Mouse (Mus musculus) heart, postnatal 14 days (tissue): ENCODE measurements at regions not wholly inside any gene's neighbourhood (a gene's known extent, or its start where the extent isn't known, plus 50 kb on each side); places are given as distances from the start of the nearest gene placed in this dataset.

ENCODE experiments used
- DNase-seq, 2 experiments: peaks; one replicate each; pipeline ENCODE4 v3.0.0; 2021 to 2022
- intact Hi-C: fragments of 180-260 bp; cut with DNase I; formaldehyde crosslinking; loops from one replicate; pipeline ENCODE4 v1.15.1; 2025

DNA sequence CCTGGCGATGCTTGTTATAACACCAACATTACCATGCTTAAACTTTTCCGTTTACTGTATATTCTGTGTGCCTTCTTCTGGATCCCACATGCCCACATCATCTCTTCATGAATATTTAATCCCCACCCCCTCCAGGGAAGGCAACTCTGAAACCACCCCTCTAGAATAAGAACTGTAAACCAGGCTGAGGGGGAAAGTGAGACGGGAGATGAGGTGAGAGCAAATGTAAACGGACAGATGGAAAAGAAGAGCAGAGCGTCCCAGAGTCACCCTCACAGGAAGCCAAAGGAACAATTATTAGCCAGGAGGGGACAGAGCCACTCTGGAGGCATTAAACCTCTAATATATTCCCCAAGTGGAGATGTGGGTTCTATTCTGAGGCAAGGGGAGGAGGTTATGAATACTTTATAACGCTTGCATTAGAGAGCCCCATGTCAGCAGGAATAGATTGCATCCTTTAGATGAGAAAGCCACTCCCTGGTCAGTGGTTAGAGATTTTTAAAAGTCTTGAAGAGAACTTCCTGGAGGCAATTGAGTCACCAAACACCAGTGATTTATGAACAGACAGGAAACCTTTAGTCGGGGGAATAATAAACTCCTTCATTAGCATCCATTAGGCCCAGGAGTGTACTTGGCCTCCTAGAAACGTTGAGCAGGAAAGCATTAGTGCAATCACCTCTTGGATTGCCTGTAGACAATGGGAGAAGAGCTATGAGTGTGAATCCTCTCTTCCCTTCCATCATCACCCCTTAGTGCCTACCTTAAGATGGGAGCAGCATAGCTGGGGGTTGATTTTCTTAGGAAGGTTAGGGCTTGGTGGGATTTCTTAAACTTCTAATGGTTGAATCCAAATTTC is 220.1 kb downstream of the Elavl2 start:
- DNase-seq: no peak
- intact Hi-C loops: no loop called here

DNA sequence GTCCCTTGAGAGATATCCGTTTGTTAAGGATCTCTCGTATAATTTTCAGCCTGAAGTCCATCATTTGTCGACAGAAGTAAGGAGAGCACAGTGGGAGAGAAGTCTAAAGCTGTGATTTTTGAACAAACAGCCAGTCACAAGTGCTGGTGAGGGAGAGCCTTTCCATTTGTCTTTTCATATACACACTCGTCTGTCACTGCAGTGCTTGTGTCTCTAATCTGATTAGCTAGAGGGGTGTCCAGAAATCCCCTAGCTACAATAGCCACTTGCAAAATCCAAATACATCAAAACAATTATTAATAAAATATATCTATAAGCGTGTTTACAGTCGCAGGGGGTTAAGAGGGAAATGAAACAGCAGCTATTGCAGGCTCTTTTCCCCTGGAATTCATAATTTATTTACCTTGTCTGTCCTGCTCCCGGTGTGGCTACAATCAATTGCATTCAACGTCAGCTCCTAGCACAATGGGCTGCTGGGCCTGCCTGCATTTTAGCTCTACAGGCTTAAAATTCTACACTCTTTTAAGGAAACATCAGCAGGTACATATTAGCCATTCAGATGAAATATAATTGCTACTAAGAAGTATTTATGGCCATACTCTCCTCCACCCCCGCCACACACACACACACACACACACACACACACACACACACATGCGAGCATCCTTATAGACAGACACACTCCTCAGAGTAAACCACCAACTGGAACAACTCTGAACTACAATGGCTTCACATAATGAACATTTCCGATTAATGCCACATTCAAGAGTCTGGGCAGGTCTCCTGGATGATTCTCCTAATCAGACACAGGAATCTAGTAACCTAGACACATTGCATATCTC is 236.1 kb downstream of the Elavl2 start:
- DNase-seq: no peak
- intact Hi-C loops: no loop called here

GRCm38 (mm10) chr4:91157047-91157446 is 243.5 kb downstream of the Elavl2 start:
- peak; percentile 20 to 46 for DNase-seq
- intact Hi-C loops: no loop called here

GRCm38 (mm10) chr4:91144666-91145065 is 255.9 kb downstream of the Elavl2 start:
- intact Hi-C loops: no loop called here
- no peak for DNase-seq

DNA sequence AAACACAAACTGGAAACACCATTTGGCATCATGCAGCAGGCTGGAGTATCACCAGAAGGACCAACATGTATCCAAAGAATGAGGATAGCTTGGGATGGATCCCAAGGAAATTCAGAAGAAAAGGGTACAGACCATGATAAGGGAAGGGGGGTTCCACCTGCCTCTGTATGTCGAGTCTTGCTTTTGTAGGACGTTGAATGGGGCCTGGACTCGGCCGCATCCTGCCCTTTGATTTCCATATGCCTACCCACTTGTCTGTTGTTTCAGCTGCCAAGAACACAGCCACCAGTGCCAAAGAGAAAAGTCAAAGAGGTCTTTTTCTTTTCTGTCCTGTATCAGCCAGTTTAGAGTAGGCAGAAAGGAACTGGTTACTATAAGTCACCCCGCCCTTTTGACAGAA is 256.7 kb downstream of the Elavl2 start:
- no peak for DNase-seq
- intact Hi-C loops: no loop called here

DNA sequence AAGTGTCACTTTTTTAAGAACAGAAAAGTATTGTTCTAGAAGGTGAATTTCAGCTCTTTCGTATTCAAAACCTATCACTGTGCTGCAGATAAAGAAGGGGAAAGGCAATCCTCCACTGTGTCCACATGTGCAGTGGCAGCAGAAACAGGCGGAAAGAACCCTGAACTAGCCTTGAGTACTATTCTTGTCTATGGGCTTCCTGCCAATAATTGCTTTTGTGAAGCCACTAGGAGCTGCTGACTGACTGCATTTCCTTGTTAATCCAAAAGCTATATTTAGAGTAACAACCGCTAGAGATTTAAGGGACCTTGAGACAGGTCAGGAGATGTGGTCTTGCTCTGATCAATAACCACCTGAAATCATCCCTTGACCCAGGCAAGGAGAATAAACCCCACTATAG is 265.3 kb downstream of the Elavl2 start:
- intact Hi-C loops: loop anchor here (10.0 kb wide), 1 partner anchor 169 kb away; no protein-coding TSS in a partner anchor
- DNase-seq: peak in 1 of 2 experiments; percentile 29

GRCm38 (mm10) chr4:91132266-91132665 is 268.3 kb downstream of the Elavl2 start:
- intact Hi-C loops: loop anchor here (10.0 kb wide), 1 partner anchor 173 kb away; no protein-coding TSS in a partner anchor
- no peak for DNase-seq

- intact Hi-C loops: no loop called here
- no peak for DNase-seq
Measured at GRCm38 (mm10) chr4:91120277-91120676, 280.3 kb downstream of the Elavl2 start.

DNA sequence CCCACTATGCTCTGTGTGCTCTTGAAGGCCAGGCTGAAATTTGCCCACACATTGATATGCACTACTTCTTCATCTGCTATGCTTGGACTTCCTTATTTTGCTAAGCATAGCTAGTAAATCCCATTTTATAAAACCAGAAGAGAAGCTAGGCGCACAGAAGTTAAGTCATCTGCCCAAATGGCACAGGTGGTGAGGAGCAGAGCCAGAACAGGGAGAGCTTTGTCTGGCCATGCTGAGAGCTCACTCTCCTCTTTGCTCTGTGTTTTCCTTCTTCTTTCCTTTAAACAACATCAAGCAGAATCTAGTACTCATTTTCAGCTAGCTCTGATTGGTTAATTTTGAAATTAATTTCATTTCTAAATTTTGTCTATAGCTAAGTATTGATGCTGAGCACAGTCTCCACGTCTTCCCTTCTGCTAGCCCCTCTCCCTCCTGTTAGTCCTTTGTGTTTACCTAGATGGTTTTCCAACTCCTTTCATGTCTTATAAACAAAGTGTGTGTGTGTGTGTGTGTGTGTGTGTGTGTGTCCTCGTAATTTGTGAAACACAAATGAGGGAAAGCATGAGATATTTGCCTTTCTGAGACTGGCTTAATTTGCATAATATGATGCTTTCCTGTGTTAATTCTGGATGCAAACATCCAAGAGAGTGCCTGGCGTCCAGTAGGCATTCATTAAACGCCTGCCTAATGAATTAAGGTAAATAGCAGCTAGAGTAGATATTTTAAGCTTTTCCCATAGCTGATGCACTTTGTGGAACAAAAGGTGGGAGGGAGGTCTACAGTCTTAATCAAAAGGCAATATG is 283.6 kb downstream of the Elavl2 start:
- no peak for DNase-seq
- intact Hi-C loops: no loop called here

DNA sequence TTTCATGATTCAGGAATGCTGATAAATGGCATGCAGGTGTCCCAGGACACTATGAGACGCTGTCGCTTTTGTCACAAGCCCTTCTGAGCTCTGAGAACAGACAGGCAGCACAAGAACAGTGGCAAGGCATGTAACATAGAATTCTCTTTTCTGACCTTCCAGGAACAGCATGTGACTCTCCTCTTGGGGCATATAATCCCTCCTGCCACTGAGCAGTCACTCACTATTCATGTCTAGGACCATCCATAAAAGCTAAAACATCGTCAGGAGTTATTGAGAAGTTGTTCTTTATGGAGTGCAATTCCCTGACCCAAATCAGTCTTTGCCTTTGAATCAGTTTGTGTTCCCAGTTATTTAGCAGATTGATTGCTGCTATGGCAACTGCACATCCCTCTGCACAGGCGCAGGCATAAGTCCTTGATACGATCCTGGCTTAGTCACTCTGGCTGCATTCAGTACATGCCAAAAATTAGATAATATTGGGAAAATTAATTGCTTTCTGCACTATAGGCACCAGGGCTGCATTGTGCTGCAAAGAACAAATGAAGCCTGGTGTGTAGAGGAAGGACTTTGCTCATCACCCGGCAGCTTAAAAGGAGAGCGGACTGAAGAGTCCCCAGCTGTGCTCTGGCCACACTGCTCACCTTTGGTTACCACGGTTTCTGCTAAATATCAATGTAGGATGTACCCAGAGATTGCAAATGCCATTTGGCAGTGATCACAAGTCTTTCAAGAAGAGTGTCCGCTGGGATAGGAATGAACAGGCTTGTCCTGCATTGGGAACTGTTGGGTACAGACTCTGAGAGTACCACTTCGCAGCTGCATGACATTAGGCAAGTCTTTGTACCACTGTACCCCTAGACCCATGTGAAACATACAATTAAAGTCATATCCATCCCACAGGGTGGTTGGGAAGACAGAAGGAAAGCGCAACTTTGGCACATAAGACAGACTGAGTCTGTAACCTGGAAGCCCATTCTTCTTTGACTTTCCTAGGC is 288.6 kb downstream of the Elavl2 start:
- intact Hi-C loops: no loop called here
- no peak for DNase-seq

DNA sequence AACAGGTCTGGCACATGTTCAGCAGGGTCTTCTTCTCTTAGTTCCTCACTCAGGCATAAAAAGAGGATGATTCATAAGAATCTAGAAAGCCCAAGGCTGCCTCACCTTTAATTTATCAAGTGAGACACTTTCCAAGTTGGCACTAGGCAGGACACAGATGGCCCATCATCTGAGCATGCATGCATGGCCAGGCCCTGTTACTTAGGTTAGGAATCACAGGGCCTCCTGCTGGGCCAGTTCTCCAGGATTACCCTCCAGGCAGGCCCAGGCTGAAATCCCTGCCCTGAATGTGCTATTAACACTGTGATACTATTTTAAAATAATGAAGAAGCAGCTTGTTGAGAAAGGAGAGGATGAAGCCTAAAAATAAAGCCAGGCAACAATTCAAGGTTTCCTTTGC is 304.5 kb downstream of the Elavl2 start:
- intact Hi-C loops: no loop called here

DNA sequence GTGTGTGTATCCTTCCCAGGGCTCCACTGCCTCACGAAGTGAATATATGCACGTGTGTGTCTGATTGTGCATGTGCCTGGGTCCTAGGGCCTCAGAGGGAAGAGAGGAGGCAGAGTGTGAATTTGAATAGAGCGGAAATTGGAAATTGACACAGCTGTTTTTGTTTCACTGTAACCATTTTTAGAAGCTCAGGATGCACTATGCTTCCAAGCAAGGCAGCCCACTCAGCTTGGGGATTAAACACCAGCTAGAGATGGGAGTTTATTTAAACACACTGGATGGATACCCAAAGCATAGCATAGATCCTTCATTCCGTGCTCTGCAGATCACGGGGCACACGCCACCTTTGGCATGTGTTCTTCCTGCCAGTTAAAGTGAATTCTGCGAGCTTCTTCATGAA is 306.2 kb downstream of the Elavl2 start:
- intact Hi-C loops: no loop called here
- DNase-seq: no peak

More for the DNA sequence above, 304.5 kb downstream of the Elavl2 start:
- DNase-seq: no peak

DNA sequence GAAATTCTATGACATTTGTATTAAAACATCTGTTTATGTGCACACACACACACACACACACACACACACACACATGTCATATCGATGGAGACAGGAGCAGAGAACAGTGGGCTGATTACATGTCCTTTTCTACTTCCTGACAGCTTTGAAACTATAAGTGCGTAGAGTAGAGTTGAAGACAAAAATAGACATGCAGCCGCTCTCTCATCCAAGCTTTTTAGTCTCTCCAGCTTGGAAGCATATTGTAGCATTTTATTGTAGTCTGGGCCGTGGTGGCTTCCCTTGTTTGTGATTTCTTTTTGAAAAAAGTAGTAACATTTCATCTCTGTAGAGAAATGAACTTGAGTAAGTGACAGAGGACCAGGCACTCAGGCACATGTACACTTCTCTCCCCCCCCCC is 306.7 kb downstream of the Elavl2 start:
- no peak for DNase-seq
- intact Hi-C loops: no loop called here

- no peak for DNase-seq
- intact Hi-C loops: no loop called here
Measured at GRCm38 (mm10) chr4:91092323-91092722, 308.3 kb downstream of the Elavl2 start.

GRCm38 (mm10) chr4:91091910-91092309 is 308.7 kb downstream of the Elavl2 start:
- DNase-seq: no peak
- intact Hi-C loops: no loop called here

GRCm38 (mm10) chr4:91083950-91084349 is 316.6 kb downstream of the Elavl2 start:
- DNase-seq: no peak
- intact Hi-C loops: loop anchor here (10.0 kb wide), 1 partner anchor 291 kb away; no protein-coding TSS in a partner anchor

- DNase-seq: no peak
- intact Hi-C loops: loop anchor here (10.0 kb wide), 1 partner anchor 293 kb away; no protein-coding TSS in a partner anchor
Measured at GRCm38 (mm10) chr4:91081447-91081846, 319.1 kb downstream of the Elavl2 start.

DNA sequence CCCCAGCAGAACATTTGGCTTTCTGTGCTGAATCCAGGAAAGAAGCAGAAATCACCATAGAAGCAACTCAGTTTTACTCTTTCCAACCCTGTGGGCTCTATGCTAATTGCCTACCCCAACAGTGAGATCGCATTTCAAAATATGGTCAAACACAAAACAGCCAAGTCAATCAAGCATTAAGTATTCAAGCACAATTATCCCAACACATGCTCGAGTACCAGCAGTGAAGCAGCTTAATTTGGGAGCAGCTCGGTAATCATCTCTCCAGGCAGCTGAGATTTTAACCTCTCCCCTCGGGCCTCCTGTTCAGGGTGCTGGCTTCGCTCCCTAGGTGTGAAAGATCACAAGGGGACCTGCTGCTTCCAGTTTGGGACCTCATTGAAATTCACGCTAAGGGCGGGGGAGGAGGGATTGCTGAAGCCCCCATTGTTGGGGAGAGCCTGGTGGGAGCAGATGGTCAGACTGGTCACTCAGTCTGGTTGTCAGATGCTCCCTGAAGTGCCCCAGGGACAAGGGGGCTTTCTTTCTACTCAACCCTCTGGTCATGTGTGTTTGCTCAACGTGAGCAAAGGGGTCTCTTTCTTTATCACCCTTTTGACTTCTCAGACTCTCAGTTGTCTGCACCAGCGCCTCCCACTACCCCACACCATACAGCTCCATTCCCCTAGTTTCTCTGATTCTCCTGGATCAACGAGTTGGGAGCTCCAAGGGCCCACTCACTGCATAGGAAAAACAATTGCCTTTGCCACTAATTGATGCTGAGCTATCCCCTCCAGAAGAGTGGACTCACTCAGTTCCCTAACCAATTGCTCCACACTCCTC is 319.8 kb downstream of the Elavl2 start:
- DNase-seq: no peak
- intact Hi-C loops: loop anchor here (10.0 kb wide), 1 partner anchor 294 kb away; no protein-coding TSS in a partner anchor
